Mouse (Mus musculus) lung, embryonic 15.5 days (tissue): ENCODE results near the gene Zfp646. TPM values are rescaled to one million over a fixed set of nuclear protein-coding genes. Genes with fewer than 3 reads are reported as not detected.
A peak's percentile ranks its signal among the peaks of the same experiment; 100 is the strongest.

Experiments used
- ATAC-seq: fragments of 200-750 bp; cut with Nextera tagmentation; 2 replicates; pipeline ENCODE4 v1.8.0; 2017; ENCODE audit warnings: moderate number of reproducible peaks, borderline replicate concordance; ENCODE audit not compliant: low FRiP score, low TSS enrichment; ENCODE audit errors: extremely low read depth
- H3K27ac ChIP-seq: fragments of 300-500 bp; sonication (generic); 2 replicates; pipeline ENCODE4 v1.5.1; 2015; ENCODE audit warnings: moderate library complexity, mild to moderate bottlenecking, inconsistent platforms
- H3K27me3 ChIP-seq: fragments of 300-500 bp; sonication (generic); 2 replicates; pipeline ENCODE4 v1.6.1; 2015; ENCODE audit warnings: inconsistent platforms
- H3K36me3 ChIP-seq: fragments of 300-500 bp; sonication (generic); 2 replicates; pipeline ENCODE4 v1.6.1; 2015; ENCODE audit warnings: inconsistent platforms
- H3K4me1 ChIP-seq: fragments of 300-500 bp; sonication (generic); 2 replicates; pipeline ENCODE4 v1.6.1; 2015; ENCODE audit warnings: inconsistent platforms
- H3K4me2 ChIP-seq: fragments of 300-500 bp; sonication (generic); 2 replicates; pipeline ENCODE4 v1.6.1; 2015; ENCODE audit warnings: inconsistent platforms, mild to moderate bottlenecking, moderate library complexity
- H3K4me3 ChIP-seq: fragments of 300-500 bp; sonication (generic); 2 replicates; pipeline ENCODE4 v1.5.1; 2015; ENCODE audit warnings: mild to moderate bottlenecking, inconsistent platforms
- H3K9ac ChIP-seq: fragments of 300-500 bp; sonication (generic); 2 replicates; pipeline ENCODE4 v1.6.1; 2015; ENCODE audit warnings: inconsistent platforms
- H3K9me3 ChIP-seq: fragments of 300-500 bp; sonication (generic); 2 replicates; pipeline ENCODE4 v1.6.1; 2016; ENCODE audit warnings: inconsistent platforms
- WGBS: fragments of 180-500 bp; shearing (Covaris S2); methylation state at CpG from one replicate; pipeline ENCODE4 v1.1.7; 2015; 5-methylcytosine and 5-hydroxymethylcytosine counted together
- polyA plus RNA-seq: library from polyadenylated mRNA; unstranded; fragments of >200 nt; fragmentation: Nextera tagmentation; extraction: Ambion mirVana; gene quantifications from 2 replicates; pipeline ENCODE4 v1.2.1, GENCODE M21; 2015

The Zfp646 gene
- polyA plus RNA-seq, 1 experiment from 2014 or later: 11.0 TPM

DNA sequence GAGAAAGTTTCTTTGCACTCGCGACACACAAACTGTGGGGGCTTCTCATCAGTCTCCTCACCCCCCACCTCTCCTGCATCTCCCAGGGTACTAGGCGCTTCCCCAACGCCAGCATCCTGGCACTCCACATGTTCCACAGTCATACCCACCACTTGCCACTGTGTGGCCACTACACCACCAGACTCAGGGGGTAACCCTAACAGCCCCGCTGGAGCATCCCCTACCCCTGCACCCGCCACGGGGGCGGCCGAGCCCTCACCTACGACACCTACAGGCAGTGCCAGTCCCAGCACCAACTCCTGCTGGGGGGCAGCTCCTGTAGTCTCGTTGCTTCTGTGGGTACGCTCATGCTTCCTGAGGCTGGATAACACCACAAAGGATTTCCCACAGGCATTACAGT lies 9.6 kb upstream of the Zfp646 start:
- H3K9me3 ChIP-seq: no peaks in the 10 kb centered on the region

DNA sequence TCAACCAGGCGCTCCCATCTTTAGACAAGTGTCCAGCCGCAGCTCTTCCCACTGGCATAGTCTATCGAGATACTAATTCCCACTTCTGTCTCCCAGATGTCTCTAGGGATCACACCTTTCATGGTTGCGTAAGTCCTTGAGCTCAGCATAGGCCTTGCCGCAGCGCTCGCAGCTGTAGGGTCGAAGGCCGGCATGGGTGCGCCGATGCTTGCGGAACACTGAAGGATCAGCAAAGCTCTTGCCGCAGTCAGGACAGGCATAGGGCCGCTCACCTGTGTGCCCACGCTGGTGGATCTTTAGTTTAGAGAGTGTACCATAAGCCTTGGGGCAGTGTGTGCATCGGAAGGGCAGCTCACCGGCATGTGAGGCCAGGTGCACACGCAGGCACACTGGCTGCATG lies 8.4 kb upstream of the Zfp646 start:
- whole genome bisulfite sequencing: 95% methylated on average over 18 of the region's 18 CpGs
- no peak overlapping the region for H3K9ac ChIP-seq
- no peaks in the 10 kb centered on the region for H3K4me1 ChIP-seq
- H3K27me3 ChIP-seq: no peaks in the 10 kb centered on the region
- H3K27ac ChIP-seq: no peak overlapping the region
- no peak overlapping the region for H3K4me3 ChIP-seq
- no peak overlapping the region for H3K4me2 ChIP-seq
- no peak for ATAC-seq
- peaks cover 32% of the 10 kb centered on the region for H3K36me3 ChIP-seq
- no peaks in the 10 kb centered on the region for H3K9me3 ChIP-seq

More for the DNA sequence above, 9.6 kb upstream of the Zfp646 start:
- ATAC-seq: no peak
- no peak overlapping the region for H3K4me3 ChIP-seq
- H3K27me3 ChIP-seq: no peaks in the 10 kb centered on the region
- H3K9ac ChIP-seq: no peak overlapping the region
- H3K27ac ChIP-seq: no peak overlapping the region
- no peak overlapping the region for H3K4me2 ChIP-seq
- H3K4me1 ChIP-seq: no peaks in the 10 kb centered on the region
- 83% methylated on average over 12 of the region's 12 CpGs for WGBS
- peaks cover 27% of the 10 kb centered on the region for H3K36me3 ChIP-seq

DNA sequence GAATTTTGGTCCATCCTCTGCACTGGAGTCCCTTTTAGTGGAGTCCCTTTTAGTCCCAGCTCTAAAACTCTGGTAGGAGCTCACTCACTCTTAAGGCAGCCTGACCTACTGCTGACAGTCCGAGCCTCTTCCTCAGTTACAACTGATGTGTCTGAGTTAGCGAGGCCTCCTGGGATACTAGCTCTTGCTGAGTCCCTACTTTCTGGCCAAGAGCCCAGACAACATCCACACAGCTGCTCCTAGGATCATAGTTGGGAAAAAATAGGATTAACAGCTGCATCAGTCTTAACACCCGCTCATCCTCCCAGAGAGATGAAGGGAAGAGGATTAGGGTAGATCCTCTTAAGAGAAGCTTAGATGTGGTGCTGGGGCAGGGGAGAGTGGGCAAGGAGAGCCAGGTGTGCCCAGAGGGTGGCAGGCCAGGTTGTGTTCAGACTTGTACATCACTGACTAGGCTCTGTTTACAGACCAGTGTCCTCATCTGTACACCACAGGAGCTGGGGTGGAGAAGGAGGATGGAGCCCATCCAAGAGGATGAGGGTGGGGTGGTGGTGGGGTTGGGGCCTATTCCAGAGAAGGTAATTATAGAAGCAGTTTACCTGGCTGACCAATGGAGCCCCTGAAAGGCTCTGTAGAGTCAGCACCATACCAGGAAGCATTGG lies 6.7 kb upstream of the Zfp646 start:
- 49% methylated on average over 3 of the region's 3 CpGs for WGBS
- no peaks in the 10 kb centered on the region for H3K9me3 ChIP-seq
- H3K27ac ChIP-seq: no peak overlapping the region
- H3K4me3 ChIP-seq: no peak overlapping the region
- peaks cover 13% of the 10 kb centered on the region; the same call in 1 of the 2 replicates for H3K4me1 ChIP-seq
- no peak overlapping the region for H3K4me2 ChIP-seq
- no peak overlapping the region for H3K9ac ChIP-seq
- ATAC-seq: no peak
- H3K36me3 ChIP-seq: peaks cover 32% of the 10 kb centered on the region
- H3K27me3 ChIP-seq: no peaks in the 10 kb centered on the region

DNA sequence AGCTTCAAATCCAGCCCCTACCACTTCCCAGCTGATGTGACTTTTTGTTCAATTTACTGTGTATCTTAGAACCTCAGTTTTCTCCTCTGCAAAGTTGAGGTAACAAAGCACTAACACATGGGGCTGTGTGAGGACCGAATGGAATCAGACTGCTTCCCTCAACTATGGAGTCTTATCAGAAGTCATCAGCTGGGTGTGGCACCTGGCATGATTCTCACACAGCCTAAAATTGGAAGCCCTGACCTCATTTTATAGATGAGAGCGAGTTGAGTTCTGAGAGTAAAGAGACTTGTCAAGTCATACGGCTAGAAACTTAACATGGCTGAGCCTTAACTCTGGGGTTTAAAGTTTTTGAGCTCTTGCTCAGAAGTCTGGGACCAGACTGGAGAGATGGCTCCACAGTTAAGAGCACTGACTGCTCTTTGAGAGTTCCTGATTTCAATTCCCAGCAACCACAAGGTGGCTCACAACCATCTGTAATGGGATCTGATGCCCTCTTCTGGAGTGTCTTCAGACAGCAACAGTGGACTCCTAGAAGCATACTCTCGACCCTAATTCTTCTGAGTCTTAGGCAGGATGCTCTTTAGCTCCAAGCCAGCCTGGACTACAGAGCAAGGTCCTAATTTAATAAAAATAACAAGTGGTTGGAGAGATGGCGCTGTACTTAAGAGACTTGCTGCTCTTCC lies 5.7 kb upstream of the Zfp646 start:
- no peak for ATAC-seq
- Histone ChIP-seq H3K36me3 (peaks cover 32% of the 10 kb centered on the region), H3K4me3 (no peak overlapping the region), H3K9ac (no peak overlapping the region), H3K9me3 (no peaks in the 10 kb centered on the region), H3K4me2 (no peak overlapping the region), H3K27me3 (no peaks in the 10 kb centered on the region), H3K27ac (no peak overlapping the region), H3K4me1 (peaks cover 17% of the 10 kb centered on the region; the same call in 1 of the 2 replicates)
- whole genome bisulfite sequencing: 78% methylated on average over 5 of the region's 5 CpGs

DNA sequence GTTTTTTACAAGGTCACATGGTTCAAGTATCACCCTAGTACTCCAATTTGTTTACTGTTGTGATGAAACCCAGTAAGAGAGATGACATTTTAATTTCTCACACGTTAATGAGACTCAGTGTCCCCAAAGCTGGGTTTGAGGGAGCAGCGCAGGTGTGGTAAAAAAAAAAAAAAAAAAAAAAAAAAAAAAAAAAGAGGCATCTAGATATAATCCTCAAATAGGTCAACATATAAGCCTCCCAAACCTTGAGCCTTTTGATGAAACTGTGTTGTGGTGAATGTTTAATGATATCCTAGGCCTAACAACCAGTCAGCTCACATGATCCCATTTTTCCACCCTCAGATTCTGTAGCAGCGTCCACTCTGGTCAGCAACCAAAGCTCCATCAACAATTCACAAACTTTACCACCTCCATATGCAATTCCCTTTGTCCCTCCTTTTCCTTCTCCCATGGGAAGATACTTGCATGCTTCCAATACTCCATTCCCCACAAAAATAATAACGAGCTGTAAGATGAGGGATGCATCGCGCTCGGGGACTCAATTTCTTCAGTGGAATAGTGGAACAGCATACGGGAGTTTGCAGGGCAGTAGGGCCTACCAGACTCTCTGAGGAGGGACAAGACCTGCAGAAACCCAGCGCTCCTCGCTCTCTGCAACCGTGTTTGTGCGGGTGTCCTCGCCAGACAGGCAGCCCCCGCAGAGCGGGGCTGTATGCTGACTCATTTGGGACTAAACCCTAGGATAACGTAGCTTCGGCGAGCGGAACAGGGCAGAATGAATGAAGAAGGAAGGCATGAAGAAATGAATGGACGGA lies 1.0 kb upstream of the Zfp646 start:
- H3K9ac ChIP-seq: peak overlapping the region; percentile 97
- no peaks in the 10 kb centered on the region for H3K27me3 ChIP-seq
- peaks cover 25% of the 10 kb centered on the region for H3K4me1 ChIP-seq
- peak overlapping the region; percentile 98 for H3K27ac ChIP-seq
- H3K4me2 ChIP-seq: peak overlapping the region; percentile 69
- H3K9me3 ChIP-seq: no peaks in the 10 kb centered on the region
- 3% methylated on average over 20 of the region's 20 CpGs for WGBS
- peak overlapping the region; percentile 73 for H3K4me3 ChIP-seq
- peaks cover 28% of the 10 kb centered on the region for H3K36me3 ChIP-seq
- ATAC-seq: 0 out of 2 replicates have a peak, but pooled peaks have one; percentile 15

DNA sequence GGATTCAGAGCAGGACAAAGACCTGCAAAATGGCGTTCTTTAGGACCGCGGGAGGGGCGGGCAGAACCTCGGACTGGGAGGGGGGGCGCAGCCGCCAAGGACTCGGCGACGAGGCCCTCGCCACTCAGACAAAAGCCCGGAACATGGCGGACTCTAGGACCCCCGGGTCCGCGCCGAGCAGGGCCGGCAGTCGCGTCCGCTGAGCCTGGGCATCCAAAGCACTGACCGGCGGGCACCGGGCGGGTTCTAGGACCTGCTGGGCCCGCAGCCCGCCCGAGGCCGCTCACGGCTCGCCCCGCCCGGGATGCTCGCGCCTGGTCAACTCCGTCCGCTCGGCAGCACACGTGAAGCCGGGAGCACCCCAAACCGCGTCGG lies 407 bp upstream of the Zfp646 start:
- H3K27ac ChIP-seq: peak overlapping the region; percentile 98
- WGBS: 0% methylated on average over 42 of the region's 43 CpGs
- peak; percentile 94 for ATAC-seq
- H3K4me2 ChIP-seq: peak overlapping the region; percentile 69
- H3K9me3 ChIP-seq: no peaks in the 10 kb centered on the region
- peaks cover 25% of the 10 kb centered on the region for H3K4me1 ChIP-seq
- peak overlapping the region; percentile 73 for H3K4me3 ChIP-seq
- no peaks in the 10 kb centered on the region for H3K27me3 ChIP-seq
- peak overlapping the region; percentile 97 for H3K9ac ChIP-seq
- H3K36me3 ChIP-seq: peaks cover 34% of the 10 kb centered on the region

DNA sequence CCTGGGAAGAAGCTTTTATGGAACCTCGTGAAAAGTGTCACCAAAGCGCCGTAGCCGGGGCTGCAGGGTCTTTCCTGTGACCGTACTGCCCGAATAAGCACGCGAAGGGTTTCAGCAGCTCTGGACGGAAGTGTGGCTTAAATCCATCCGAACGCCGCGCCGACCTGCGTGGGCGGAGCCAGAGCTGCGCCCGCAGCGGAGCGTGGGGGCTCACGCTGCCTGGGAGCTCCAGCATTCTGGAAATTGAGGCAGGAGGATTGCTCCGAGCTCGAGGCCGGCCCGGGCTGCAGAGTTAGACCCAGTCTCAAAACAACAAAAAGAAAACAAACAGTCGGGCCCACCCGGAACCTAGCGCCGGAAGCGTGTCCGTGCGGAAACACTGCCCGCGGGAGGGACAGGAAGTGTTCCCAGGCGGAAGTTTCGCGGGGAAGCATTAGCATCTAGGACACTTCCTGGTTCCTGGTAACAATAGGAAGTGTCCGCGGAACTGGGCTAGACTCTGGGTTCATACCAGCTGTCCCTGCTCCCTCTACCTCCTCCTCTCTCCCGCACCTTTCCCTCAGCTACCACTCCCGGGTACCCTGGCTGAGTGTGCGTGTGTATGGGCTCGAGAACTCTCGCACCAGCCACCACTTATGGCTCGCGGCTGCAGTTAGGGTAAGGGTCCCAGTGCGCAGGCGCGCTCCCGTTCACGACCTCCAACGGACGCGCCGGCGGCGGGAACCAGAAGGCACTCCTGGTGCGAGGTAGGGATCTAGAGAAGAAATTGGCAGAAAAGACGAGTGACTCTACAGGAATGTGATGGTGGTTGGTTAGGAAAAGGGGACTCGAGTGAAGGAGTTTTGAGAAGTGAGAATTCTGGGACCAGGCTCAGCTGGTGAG lies 687 bp downstream of the Zfp646 start, which contains the start of gene Zfp668:
Gene Zfp668 (minus strand): TSS at position 362 of the 882 bp plus-strand sequence.
- ATAC-seq: peak; percentile 58
- WGBS: under 1% methylated on average over 60 of the region's 60 CpGs

DNA sequence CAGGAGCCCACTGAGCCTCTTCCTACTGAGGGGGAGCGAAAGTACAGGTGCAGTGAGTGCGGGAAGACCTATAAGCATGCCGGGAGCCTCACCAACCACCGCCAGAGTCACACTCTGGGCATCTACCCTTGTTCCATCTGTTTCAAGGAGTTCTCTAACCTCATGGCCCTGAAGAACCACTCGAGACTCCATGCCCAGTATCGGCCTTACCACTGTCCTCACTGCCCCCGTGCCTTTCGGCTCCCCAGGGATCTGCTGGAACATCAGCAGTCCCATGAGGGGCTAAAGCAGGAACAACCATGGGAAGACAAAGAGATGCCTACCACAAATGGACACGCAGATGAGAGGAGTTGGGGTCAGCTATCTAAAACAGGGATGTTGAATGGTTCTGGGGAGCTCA lies 3.3 kb downstream of the Zfp646 start:
- Histone ChIP-seq H3K27me3 (no peaks in the 10 kb centered on the region), H3K9me3 (no peaks in the 10 kb centered on the region), H3K4me2 (no peak overlapping the region), H3K27ac (no peak overlapping the region), H3K4me1 (peaks cover 12% of the 10 kb centered on the region), H3K4me3 (no peak overlapping the region), H3K9ac (no peak overlapping the region), H3K36me3 (peaks cover 62% of the 10 kb centered on the region)
- 92% methylated on average over 9 of the region's 9 CpGs for WGBS
- ATAC-seq: no peak

More for the DNA sequence above, 687 bp downstream of the Zfp646 start, which contains the start of gene Zfp668:
- Histone ChIP-seq H3K27ac (peak within 1 kb of the TSS; percentile 98), H3K4me3 (peak within 1 kb of the TSS; percentile 73), H3K4me2 (peak within 1 kb of the TSS; percentile 69), H3K9ac (peak within 1 kb of the TSS; percentile 97), H3K36me3 (peaks cover 45% of the 10 kb centered on the region), H3K9me3 (no peaks in the 10 kb centered on the region), H3K27me3 (no peaks in the 10 kb centered on the region), H3K4me1 (peaks cover 25% of the 10 kb centered on the region)

DNA sequence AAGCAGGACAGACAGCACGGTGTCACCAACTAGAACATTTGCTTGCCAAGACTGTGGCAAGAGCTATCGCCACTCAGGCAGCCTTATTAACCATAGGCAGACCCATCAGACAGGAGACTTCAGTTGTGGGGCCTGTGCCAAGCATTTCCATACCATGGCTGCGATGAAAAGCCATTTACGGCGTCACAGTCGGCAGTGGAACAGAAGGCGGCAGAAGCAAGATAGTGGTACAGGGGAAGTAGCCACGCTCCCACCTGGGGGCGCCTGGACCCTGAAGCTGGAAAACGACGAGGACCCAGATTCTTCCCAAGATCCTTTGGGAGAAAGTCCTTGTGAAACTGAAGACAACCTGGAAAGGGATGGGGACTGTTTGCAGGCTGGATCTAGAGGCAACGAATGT lies 4.4 kb downstream of the Zfp646 start:
- 84% methylated on average over 12 of the region's 12 CpGs for WGBS

DNA sequence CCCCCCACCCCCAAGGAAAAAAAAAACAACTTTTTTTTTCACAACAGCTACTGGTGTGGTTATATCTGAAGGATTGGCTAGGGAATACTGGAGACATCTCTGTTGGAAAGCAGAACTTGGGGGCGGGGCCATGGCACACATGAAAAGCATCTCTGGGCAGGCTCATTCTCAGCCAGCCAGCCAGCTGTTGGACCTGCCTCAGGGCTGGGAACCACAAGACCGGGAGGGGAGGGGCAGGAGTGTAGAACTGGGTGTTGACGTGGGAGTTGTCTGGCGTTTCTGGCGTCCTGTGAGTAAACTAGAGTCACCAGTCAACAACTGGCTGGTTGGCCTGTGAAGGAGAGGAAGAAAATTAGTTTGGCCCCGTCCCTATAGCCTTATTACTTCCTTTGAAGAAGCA lies 9.9 kb downstream of the Zfp646 start:
- H3K4me3 ChIP-seq: no peak overlapping the region
- H3K36me3 ChIP-seq: peaks cover 84% of the 10 kb centered on the region
- H3K4me2 ChIP-seq: no peak overlapping the region
- H3K9me3 ChIP-seq: no peaks in the 10 kb centered on the region
- H3K27ac ChIP-seq: no peak overlapping the region
- ATAC-seq: no peak
- H3K4me1 ChIP-seq: peaks cover 11% of the 10 kb centered on the region; the same call in 1 of the 2 replicates
- H3K9ac ChIP-seq: no peak overlapping the region
- 53% methylated on average over 6 of the region's 6 CpGs for WGBS
- H3K27me3 ChIP-seq: no peaks in the 10 kb centered on the region

More for the DNA sequence above, 4.4 kb downstream of the Zfp646 start:
- Histone ChIP-seq H3K27ac (no peak overlapping the region), H3K9me3 (no peaks in the 10 kb centered on the region), H3K9ac (no peak overlapping the region), H3K4me2 (no peak overlapping the region), H3K4me1 (peaks cover 15% of the 10 kb centered on the region), H3K27me3 (no peaks in the 10 kb centered on the region), H3K4me3 (no peak overlapping the region), H3K36me3 (peaks cover 72% of the 10 kb centered on the region)
- no peak for ATAC-seq

DNA sequence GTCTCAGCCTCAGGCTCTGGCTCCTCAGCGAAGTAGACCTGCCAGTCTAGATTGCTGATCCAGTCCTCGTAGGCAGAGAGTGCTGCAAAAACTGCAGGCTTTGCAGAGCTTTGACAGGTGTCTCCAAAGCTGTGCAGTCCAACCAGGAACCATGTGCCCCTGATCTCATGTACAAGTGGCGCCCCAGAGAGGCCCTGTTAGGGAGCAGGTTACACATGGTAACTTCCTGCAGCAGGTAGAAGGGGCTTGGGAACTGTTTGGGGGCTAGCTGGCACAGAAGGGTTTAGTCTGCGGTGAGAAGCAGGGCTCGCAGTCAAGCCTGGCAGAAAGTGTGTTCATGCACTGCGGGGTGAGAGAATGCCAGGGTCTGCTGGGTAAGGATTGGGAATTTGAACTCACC lies 10.5 kb downstream of the Zfp646 start:
- no peak overlapping the region for H3K4me3 ChIP-seq
- no peak overlapping the region for H3K27ac ChIP-seq
- peaks cover 11% of the 10 kb centered on the region; the same call in 1 of the 2 replicates for H3K4me1 ChIP-seq
- no peaks in the 10 kb centered on the region for H3K27me3 ChIP-seq
- no peaks in the 10 kb centered on the region for H3K9me3 ChIP-seq
- no peak overlapping the region for H3K9ac ChIP-seq
- ATAC-seq: no peak
- 87% methylated on average over 6 of the region's 6 CpGs for WGBS
- peaks cover 78% of the 10 kb centered on the region for H3K36me3 ChIP-seq
- H3K4me2 ChIP-seq: no peak overlapping the region
